Mouse (Mus musculus) lung, postnatal 10 days (tissue): ENCODE results near the gene Gskip.

Experiments
- DNase-seq: peaks from one replicate; pipeline ENCODE4 v3.0.0; 2021

Gene Gskip

DNA sequence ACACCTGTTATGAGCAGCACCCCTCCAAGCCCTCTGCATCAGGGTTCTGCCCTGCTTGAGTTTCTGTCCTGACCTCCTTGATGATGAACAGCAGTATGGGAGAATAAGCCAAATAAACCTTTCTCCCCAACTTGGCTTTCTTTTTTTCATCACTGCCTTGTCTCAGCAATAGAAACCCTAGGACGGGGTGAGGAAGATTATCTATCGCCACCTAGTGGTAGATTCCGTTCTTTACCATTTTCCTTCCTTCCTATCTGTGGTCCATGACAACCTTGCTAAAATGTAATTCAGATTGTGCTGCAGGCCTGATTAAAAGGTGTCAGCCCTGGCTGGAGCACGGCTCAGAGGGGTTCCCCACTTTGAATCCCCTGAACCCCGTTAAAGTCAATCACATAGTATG is 38.0 kb downstream of the Gskip start:
- peak; percentile 43 for DNase-seq

DNA sequence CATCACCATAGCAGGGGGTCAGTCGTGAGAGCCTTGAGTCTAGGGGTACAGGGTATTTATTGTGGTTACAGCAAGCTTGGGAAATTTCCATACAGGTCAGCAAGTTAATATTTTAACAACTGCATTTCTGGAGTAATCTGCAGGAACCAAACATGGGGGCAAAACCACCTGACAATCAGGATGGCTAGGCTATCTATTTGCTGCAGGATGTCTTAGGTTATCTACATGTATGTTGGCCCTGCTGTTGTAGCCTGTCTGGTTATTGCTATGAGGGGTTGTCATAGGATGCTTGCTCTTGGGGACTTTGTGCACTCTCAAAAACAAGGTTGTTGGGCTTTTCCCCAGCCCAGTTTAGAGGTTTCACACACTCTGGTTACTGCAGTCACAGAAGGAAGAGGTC is 40.0 kb downstream of the Gskip start:
- DNase-seq: no peak

DNA sequence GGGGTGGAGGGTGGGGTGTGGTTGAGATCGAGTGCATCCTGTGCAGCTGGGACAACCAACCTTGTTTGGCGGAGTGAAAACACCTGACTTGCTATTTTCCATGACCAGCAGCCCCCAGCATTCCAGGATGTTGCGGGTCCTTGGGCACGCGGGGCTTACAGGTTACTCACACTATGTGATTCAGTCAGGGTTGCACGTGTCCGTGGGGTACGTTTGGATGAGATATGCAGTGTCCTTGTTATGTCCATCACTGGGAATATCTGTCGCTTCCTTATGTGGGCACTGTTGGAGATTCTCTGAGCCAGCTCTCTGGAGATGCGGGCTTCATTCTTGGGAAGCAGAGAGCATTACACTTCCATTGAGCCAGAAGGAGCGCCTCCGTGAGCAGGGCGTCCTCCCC is 41.1 kb downstream of the Gskip start:
- no peak for DNase-seq

DNA sequence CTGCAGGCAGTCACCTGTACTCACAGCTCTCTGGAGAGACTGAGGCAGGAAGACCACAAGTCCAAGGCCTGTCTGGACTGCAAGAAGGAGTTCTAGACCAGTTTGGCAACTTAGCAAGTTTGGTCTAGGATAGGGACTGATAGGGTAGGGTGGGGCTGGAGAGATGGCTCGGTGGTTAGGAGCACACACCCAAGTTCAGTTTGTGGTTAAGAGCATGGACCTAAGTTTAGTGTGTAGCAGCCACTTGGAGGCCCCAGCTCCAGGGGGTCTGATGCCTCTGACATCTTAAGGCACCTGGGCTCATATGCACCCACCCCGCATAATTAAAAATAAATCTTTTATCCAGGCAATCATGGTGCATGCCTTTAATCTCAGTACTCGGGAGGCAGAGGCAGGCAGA is 42.6 kb downstream of the Gskip start:
- DNase-seq: no peak

DNA sequence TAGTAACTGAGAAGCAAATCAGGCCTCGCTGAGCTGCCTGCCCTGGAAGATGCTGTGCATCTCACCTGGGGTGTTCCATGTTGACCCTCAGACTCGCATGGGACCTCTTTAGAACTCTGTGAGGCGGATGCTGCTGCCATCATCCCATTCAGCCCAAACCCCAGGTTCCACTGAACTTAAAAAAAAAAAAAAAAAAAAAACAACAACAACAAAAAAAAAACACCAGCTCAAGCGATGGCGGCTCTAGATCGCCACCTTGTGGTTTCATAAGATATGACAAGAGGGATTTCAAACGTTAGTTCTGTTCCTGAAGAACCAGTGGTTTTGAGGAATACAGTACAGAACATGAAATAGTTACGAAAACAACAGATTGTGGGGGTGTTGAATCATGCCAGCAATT is 43.3 kb downstream of the Gskip start:
- DNase-seq: peak; percentile 48

DNA sequence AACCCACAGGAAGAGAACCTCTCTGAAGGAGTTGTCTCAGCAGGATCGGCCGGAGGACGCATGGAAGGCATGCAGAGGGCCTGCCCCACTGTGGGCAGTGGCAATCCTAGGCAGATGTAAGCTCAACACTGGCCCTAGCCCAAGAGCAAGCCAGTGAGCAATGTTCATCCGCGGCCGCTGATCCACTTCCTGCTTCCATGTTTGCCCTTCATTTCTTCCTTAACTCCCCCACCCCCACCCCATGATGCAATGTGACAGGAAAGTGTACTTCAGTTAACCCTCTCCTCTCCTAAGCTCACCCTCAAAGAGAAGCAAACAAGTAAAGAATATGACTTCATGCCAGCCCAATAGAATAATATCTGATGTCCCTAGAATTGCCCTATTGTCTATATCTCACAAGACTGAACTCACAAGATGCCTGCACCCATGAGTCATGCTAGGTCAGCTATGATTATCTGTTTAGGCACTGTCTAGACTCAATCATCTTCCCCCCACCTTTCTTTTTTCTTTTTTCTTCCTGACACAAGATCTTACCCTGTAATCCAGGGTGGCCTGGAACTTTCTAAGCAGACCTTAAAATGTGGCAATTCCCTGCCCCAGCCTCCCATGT is 46.3 kb downstream of the Gskip start:
- DNase-seq: no peak

DNA sequence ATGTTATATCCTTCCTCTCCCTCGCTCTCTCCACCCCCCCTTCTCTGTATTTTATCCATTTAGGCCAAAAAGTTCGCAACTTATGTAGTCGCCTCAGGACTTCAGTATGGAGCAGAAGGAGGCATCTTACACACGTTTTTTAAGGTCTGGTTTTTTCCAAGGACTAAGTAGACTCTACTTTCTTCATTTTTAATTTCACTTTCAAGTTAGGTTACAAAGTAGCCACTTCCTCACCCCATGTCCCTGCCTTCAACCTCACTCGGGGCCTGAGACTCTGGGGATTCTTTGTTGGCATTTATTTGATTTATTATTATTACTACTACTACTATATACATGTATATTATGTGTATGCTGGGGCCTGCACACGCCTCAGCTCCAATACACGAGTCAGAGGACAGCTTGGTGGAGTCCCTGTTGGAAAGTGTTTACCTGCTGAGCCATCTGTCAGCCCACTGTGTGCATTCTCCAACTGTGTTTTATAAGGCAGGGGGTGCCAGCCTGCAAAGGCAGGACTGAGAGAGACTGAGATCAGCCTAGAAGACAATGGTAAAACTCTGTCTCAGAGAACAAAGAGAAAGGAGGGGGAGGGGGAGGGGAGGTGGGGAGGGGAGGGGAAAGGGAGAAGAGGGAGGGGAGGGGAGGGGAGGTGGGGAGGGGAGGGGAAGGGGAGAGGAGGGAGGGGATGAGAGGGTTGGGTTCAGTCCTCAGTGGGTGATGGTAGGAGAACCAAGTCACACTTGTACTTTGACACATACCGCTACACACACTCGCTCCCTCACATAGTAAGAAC is 48.9 kb downstream of the Gskip start:
- DNase-seq: no peak

DNA sequence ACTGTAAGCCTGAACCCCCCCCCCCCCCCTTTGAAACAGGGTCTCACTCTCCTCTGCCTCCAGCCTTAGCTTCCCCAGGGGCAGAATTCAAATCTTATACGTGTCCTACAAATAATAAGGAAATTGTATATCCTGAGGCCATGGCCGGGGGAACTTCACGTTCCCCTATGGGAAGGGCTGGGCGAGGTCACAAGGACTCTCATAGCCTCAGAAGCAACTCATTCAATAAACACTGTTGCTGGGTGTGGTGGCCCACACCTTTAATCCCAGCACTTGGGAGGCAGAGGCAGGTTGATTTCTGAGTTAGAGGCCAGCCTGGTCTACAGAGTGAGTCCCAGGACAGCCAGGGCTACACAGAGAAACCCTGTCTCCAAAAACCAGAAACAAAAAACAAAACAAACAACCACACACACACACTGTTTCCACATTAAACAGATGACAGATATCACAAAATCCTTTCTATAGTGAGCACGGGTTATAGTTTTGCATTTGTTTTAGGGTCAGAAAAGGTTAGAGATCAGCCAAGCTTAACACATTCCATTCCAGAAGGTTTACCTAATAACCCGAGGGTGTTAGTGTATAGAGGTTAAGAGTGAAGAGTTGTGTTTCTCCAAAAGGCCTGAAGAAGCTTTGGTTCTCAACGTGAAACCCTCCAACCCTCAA is 50.7 kb downstream of the Gskip start:
- DNase-seq: no peak

DNA sequence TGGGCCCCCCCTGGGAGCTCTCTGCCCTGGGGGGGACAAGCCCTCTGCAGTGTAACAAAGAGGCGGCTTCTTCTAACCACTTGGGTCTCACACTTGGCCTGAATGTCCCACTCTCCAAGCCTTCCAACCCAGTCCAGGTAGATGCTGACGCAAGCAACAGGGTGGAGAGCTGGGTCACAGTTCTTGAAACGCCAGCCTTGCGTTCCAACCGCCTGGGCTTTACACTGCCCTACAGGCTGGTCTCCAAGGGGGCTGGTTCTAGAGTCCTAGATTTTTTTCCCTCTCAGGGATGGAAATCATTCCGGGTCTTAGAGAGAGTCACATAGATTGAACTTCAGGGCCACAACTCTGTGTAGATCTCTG is 51.2 kb downstream of the Gskip start:
- no peak for DNase-seq

DNA sequence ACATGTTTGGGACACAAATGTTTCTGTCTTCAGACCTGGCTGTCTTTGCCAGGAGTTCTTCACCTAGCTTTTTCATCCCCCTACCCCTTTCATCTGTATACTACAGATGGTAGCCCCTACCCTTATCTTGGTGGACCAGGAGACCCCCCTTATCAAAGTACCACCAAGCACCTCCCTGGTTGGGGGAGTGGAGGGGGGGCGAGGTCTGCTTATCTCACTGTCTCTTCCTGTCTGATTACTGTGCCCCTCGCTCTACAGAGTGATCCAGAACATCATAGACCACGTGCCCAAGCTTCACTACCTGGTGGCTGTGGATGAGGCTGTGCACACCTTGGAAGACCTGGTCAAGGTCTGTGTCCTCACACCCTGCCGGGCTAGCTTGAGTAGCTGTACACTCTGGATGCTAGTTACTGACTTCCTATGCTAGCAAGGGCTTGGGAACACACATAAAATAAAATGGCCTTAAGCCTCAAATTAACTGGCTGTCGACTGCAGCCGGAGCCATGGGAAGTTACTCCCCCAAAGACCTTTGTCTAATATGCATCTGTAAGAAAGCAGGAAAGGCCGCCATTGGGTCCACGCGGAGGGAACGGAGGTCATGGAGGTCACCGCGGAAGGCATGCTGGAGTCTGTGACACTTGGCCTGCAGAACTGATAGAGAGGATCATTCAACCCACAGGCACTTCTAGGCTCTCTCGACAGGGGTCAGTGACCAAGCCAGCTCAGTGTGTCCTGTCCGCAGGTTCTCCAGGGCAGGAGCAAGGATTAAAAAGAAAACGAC is 53.9 kb downstream of the Gskip start:
- DNase-seq: no peak

DNA sequence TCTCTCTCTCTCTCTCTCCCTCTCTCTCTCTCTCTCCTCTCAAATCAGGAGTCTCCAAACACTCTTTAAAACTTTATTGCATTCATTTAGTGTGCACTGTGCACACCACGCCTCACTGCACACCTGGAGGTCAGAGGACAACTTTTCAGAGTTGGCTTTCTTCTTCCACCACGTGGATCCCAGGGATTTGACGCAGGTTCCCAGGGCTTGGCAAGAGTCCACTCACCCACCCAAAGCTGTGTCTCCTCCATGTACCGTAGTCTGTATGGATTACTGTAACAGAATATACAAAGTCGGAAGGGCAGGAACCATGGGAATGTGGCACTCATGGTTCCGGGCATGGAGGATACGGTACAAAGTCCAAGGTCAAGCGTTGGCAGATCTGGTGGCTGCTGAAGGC is 55.0 kb downstream of the Gskip start:
- DNase-seq: no peak

DNA sequence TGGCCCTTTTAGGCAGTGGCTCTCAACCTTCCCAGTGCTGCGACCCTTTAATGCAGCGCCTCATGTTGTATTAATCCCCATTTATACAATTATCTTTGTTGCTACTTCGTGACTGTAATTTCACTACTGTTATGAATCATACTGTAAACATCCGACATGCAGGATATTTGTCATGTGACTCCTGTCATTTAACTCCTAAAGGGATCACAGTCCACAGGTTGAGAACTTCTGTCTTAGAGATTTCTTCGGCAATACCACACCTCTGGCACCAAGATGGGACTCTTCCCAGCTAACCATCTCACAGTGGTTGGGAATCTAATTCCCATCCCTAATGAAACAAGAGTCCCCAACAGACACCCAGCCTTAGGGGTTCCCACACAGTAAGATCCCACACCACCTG is 63.5 kb downstream of the Gskip start:
- no peak for DNase-seq
